Mouse (Mus musculus): ENCODE measurements around the gene Lars2. TPM values are rescaled to one million over a fixed set of nuclear protein-coding genes. Genes with fewer than 3 reads are reported as not detected.
"Not testable (repeated sequence)": the region's sequence is repeated elsewhere in the genome, so short reads cannot be mapped to it uniquely, and the experiment has no call there.

The Lars2 gene
- 10 to 100 TPM; 59.7 to 67.7 TPM for total RNA-seq (2021)
- long read RNA-seq, partial matches to known transcripts, result 3 of 6 reads
- long read RNA-seq, other reads (novel, unspliced or antisense), result 1 of 6 reads

- peak; percentile 89 to 94 for DNase-seq (ENCODE audit: low spot score in 2 of 2)
Observed at GRCm38 (mm10) chr9:123366708-123367385, at the start of gene Lars2. Lars2 (plus strand) TSS chr9:123366927.

- DNase-seq (ENCODE audit: low spot score in 2 of 2), result no peak
Observed at GRCm38 (mm10) chr9:123326106-123326505, 40.6 kb upstream of the Lars2 start.

GRCm38 (mm10) chr9:123328336-123328735 is 38.4 kb upstream of the Lars2 start:
- no peak for DNase-seq (ENCODE audit: low spot score in 2 of 2)

- no peak for DNase-seq (ENCODE audit: low spot score in 2 of 2)
Observed at GRCm38 (mm10) chr9:123329831-123330230, 36.9 kb upstream of the Lars2 start.

- not testable (repeated sequence) for DNase-seq (ENCODE audit: low spot score in 2 of 2)
Observed at GRCm38 (mm10) chr9:123330271-123330670, 36.5 kb upstream of the Lars2 start.

- no peak for DNase-seq (ENCODE audit: low spot score in 2 of 2)
Observed at GRCm38 (mm10) chr9:123333479-123333878, 33.2 kb upstream of the Lars2 start.

- no peak for DNase-seq (ENCODE audit: low spot score in 2 of 2)
Observed at GRCm38 (mm10) chr9:123335044-123335670, 31.6 kb upstream of the Lars2 start.

- no peak for DNase-seq (ENCODE audit: low spot score in 2 of 2)
Observed at GRCm38 (mm10) chr9:123339651-123340144, 27.0 kb upstream of the Lars2 start.

- DNase-seq (ENCODE audit: low spot score in 2 of 2), result no peak
Observed at GRCm38 (mm10) chr9:123341256-123341655, 25.5 kb upstream of the Lars2 start.

GRCm38 (mm10) chr9:123343069-123343468 is 23.7 kb upstream of the Lars2 start:
- no peak for DNase-seq (ENCODE audit: low spot score in 2 of 2)

GRCm38 (mm10) chr9:123349286-123349685 is 17.4 kb upstream of the Lars2 start:
- DNase-seq (ENCODE audit: low spot score in 2 of 2), result not testable (repeated sequence)

GRCm38 (mm10) chr9:123359981-123360380 is 6.7 kb upstream of the Lars2 start:
- no peak for DNase-seq (ENCODE audit: low spot score in 2 of 2)

- DNase-seq (ENCODE audit: low spot score in 2 of 2), result no peak
Observed at GRCm38 (mm10) chr9:123365353-123365752, 1.4 kb upstream of the Lars2 start.

- no peak for DNase-seq (ENCODE audit: low spot score in 2 of 2)
Observed at GRCm38 (mm10) chr9:123365942-123366707, 602 bp upstream of the Lars2 start.

GRCm38 (mm10) chr9:123367636-123368035 is 909 bp downstream of the Lars2 start:
- DNase-seq (ENCODE audit: low spot score in 2 of 2), result no peak

GRCm38 (mm10) chr9:123382399-123382798 is 15.7 kb downstream of the Lars2 start:
- no peak for DNase-seq (ENCODE audit: low spot score in 2 of 2)

GRCm38 (mm10) chr9:123384696-123385095 is 18.0 kb downstream of the Lars2 start:
- DNase-seq (ENCODE audit: low spot score in 2 of 2), result peak; percentile 66 to 82

GRCm38 (mm10) chr9:123385352-123386198 is 18.8 kb downstream of the Lars2 start:
- DNase-seq (ENCODE audit: low spot score in 2 of 2), result peak in 1 of 2 experiments; percentile 41

GRCm38 (mm10) chr9:123386347-123386746 is 19.6 kb downstream of the Lars2 start:
- DNase-seq (ENCODE audit: low spot score in 2 of 2), result no peak

GRCm38 (mm10) chr9:123388087-123389007 is 21.6 kb downstream of the Lars2 start:
- DNase-seq (ENCODE audit: low spot score in 2 of 2), result not testable (repeated sequence)

Measured in layer of hippocampus, adult 18-20 months (tissue).